Mouse (Mus musculus) left cerebral cortex, adult 18-20 months (tissue): ENCODE measurements around the gene Cox19. TPM values are rescaled to one million over a fixed set of nuclear protein-coding genes. Genes with fewer than 3 reads are reported as not detected.

ENCODE experiments used
- DNase-seq, 2 experiments: peaks; one replicate each; pipeline ENCODE4 v3.0.0; 2021 to 2022; ENCODE audit warnings: low spot score in 2 of 2, mixed read lengths in 1 of 2
- total RNA-seq, 2 experiments: library from RNA; stranded (reverse); gene quantifications; 2 replicates each; pipeline ENCODE4 v1.2.3; 2021

Gene Cox19
- total RNA-seq, 2 experiments from 2014 or later: 66.8 to 67.7 TPM

DNA sequence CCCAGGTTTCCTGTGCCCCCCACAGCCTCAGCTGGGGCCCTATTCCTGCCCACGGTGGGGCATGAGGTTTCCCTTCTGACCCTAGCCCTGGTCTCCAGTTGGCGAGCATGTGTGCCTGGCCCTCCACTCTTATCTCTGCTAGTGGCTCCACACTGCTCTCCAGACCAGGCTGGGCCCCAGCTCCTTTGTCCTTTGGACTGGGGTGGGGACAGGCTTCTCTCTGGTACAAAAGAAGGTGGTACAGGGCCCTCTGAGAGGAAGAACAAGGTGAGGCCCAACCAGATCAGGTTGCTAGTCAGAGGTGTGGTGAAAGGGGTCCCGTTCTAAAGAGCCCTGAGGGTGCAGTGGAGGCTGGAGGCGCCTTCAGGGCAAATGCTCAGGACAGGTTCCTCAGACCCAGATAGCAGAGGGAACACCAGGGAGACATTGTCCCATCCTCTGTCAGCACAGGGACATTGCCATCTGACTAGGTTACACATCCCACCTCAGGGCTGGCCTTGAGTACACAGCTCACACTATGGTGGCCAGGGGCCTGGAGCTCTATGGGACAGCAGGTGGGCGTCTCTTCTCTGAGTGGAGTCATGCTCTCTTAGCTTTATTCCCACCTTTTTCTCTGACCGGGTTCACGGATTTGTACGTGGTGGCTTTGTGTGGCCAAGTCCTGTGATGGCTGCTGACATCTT, 18.5 kb downstream of the Cox19 start:
- DNase-seq: no peak

DNA sequence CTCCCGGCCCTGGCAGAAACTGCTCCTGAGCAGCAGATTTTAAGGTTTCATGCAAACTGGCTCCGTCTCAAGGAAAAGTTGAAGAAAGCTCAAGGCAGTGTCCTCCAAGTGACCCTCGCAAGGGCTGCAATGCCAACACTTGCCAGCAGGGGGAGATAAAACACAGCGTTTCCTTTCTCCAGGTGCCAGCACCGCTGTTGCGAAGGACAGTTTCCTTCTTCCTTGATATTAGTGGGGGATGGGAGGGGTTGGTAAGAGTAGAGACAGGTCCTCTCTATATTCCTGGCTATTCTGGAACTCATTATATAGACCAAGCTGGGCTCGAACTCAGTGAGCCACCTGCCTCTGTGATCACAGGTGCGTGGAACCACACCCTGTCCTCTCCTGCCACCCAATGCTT, 19.5 kb downstream of the Cox19 start:
- DNase-seq: peak; percentile 76 to 85

DNA sequence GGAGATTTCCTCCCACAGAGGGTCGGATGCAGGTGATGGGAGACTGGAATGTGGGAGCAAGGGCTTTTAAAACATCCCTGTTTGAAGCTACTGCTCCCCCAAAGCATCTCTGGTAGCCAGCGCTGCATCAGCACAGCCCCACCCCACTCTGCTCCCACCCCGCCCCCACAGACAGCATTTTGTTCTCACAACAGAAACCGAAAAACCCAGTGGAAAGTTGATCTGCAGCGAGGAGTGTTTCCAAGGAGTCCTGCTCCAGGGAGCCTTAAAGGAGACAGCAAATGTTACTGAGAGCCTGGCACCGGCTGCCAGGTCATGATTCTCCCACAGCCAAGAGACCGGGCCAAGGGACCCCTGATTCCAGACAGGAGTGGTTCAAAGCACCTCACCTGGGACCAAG, 20.5 kb downstream of the Cox19 start:
- no peak for DNase-seq

DNA sequence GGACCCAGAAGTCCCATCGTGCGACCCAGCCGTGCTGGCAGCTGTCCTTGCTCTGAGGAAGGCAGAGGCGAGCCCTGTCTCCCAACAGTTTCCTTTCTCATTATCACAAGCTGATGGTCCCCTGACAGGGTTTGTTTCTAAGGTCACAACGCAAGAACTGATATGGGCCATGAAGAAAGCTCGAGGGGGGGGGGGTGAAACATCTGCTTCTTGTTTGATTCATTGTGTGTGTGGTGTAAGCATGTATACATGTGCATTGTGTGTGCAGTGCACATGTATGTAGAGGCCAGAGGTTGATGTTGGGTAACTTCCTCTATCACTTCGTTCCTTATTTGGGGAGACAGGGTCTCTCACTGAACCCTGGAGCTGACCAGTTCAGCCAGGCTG, 23.6 kb downstream of the Cox19 start:
- DNase-seq: no peak

DNA sequence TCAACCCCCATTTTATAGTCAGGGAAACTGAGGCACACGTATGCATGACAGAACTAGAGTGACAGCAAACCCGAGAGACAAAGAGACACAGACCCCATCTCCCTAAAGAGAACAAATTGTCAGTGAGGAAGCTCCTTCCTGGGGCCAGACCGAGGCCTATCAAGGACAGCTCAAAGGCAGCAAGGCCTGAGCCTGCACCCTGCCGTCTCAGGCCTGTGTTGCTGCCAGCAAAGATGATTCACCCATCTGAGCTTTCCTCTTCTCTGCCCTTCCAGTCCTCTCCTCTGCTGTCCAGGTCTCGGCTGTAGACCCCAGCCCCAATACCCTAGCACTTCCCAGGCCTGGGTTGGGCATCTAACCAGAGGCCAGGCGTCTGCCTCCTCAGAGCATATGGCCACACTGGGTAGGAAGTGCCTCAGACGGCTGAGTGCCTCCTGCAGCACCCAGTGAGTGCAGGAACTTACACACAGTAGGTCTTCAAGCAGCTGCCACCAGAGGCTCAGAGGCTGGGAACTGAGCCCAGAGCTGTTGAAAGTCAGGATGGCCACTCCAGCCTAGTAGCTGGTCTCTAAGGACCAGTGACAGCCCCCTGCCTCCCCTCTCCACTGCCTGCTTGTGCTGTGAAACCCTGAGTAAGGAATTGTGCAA, 24.1 kb downstream of the Cox19 start:
- DNase-seq: no peak

DNA sequence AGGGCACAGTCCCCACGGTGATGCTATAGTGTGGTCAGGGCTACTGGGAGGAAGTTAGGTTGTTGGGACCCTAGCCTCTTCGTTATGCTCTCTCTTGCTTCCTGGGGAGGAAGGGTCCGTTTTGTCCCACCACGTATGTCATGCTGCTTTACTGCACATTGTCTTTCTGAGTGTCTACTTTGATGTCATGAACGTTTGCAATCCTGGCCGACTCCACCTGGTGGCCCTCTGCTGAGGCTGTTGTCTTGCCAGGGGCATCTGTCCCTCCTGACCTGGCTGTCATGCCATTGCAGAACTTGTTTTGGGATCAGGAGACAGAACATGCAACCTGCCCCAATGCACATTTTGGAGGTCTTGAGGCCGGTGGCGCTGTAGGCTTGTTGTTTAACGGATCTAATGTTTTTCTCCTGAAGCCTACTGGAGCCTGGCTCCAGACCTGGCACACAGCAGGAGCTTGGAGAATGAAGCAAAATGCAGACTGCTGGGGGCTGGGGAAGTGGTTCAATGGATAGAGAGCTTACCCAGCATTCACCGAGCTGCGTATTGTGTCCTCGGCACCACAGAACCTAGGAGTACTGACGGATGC, 25.0 kb downstream of the Cox19 start:
- DNase-seq: no peak

DNA sequence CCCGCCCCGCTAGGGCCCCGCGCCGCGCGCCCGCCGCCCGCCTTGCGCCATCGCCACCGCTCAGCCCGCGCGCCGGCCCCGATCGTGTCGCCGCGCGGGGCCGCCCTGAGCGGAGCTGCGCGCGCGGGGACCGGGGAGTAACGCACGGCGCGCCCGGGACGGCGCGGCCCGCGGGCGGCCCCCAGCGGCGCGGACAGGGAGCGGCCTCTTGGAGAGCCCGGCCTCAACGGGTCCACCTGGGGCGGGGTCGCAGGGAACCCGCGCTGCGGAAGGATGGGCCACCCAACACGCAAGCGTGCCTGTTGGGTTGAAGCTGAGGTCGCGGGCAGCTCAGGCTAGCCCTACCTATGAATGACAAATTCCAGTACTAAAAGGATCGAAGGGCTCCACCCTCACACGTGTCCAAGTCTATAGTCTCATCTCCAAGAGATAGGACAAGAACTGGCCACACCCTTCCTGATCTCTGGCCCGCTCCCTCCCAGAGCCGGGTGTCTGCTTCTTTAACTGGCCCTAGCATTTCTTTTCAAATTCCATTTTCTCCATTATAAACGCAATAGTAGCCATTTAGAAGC, 25.7 kb downstream of the Cox19 start, which contains the start of gene Adap1:
Gene Adap1, minus strand, starts transcription at position 228 of the 572 bp plus-strand sequence.
- peak; percentile 61 to 78 for DNase-seq

DNA sequence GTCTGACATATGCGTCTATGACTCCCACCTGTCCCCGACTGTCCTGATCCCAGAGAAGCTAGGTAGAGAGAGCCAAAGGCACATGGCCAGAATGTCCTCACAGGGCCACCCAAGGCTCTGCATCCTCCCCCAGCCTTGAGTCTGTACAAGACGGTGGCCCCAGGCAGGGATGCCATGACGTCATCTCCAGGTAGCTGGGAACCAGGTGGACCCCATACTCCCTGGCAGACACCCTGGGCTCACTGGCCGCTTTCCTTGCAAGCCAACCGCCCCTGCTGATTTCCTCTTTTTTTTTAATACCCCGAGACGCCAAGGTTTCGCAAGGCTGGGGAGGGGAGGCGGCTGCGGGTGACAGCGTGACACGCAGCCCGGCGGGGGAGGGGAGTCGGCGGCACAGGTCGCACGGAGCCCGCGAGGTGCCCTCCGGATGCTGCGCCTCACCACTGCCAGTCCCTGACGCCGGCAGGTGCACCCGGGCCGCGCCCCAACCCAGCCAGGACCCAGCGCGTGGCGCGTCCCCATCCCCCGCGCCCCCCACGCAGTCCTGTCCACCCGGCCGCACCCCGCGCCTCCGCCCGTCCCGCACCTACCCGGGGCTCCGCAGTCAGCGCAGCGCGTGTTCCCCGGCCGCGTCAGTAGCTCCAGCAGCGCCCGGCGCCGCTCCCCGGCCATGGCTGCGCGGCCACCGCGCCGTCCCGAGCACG, 26.4 kb downstream of the Cox19 start:
- peak; percentile 47 to 56 for DNase-seq

DNA sequence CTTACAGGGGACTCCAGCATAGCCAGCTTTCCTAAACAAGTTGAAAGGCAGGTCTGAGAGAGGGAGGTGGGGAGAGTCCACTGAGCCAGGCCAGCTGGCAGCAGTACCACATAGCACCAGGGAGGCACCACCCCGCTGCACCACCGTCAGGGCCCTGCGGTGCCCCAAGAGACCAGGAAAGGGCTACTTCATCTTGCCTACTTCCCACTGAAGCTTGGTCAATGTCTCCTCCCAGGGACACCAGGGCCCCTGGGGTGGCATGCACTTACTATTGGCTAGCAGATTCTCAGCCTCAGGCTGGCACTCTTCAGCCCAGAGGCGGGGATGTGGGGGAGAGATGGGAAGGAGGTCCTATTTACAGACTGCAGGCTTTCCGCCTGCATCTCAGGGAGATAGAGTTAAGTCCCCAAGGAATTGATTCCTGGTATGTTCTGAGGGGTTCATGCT, 27.1 kb downstream of the Cox19 start:
- DNase-seq: peak; percentile 53 to 67

DNA sequence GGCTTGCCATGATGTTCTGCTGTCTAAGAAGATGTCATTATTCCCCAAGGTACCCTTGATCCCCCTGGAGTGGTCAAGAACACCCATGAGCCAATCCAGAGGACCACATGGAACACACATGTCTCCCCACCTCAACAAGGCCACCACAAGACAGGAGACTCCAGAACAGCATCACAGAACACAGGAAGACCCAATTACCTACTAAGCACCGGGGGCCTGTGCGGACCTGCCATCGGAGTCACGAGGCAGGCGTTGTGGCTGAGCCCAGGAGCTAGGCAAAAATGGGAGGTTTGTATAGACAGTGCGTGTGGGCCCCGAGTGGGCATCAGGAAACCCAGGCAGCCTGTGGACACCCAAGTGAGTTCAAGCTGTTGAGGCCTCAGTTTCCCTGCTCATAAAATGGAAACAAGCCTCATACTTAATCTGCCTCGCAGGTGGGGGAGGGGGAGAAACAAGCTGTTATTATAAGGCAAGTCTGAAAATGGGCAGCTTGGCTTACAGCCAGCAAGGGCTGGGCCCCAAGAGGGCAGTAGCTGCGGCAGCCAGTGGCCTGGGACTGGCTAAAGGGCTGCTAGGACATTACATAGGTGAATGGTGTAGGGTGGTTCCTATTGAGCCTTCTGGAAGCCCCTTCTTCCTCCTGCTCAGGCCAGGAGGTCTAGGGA, 27.8 kb downstream of the Cox19 start:
- no peak for DNase-seq

DNA sequence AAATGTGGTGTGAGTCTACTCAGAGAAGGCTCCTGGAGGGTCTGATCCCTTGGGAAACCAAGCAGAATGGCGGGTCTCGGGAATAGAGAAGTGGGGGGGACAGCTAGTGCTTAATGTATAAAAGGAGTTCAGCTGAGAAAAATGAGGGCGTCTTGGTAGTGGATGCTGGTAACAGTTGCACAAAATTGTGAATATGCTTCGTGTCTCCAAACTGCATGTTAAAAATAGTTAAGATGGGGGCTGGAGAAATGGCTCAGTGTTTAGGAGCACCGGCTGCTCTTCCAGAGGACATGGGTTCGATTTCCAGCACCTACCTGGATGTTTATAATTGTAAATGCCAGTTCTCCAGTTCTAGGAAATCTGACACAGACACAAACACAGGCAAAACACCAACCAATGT, 29.9 kb downstream of the Cox19 start:
- no peak for DNase-seq

DNA sequence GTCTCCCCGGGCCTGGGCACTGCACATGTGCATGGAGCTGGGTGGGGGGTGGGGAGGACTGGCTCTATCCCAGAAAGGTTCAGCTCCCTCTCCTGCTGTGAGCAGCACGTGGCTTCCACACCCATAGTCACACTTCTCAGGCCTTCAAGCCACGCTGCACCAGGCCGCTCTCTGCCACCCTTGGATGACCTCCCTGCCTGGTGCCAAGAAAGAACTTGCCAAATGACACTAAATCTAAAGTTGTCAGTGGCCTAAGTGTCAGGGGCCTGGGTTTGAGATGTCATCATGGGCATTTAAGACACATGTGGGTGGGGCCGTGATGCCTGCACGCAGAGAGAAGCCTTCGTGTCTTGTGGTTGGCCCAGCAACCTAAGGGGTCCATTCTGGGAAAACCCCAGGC, 30.8 kb downstream of the Cox19 start:
- no peak for DNase-seq

DNA sequence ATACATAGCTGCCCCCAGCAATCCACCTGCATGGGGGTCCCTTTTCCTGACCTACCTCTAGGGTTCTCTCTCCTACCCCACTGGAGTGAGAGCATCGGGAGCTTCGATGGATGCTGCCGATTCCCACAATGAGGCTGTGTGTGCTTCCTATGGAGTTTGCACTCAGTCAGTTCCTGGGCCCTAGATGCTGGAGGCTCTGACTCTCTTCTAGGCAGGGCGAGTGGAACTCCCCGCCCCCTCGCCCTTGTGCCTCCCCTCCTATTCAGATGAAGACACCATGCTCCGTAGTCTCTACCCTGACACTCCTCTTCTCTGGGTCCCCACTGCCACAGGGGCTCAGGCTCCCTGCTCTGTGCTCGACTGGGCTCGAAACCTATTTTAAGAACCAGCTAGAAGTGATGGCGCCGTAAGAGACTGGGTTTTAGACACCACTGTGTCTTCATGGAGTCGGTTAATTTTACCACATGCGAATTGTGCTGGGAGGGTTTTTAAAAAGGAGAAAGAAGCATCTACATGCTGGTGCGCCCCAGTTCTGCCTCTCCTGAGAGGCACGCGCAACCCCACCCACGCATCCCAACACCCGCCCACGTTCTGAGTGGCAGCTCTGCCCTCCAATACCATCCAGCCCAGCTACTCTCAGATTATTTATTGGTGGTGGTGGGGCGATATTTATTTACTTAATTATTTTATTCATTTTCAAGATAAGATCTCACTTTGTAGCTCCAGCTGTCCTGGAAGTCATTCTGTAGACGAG, 33.3 kb downstream of the Cox19 start:
- DNase-seq: peak; percentile 55 to 64

DNA sequence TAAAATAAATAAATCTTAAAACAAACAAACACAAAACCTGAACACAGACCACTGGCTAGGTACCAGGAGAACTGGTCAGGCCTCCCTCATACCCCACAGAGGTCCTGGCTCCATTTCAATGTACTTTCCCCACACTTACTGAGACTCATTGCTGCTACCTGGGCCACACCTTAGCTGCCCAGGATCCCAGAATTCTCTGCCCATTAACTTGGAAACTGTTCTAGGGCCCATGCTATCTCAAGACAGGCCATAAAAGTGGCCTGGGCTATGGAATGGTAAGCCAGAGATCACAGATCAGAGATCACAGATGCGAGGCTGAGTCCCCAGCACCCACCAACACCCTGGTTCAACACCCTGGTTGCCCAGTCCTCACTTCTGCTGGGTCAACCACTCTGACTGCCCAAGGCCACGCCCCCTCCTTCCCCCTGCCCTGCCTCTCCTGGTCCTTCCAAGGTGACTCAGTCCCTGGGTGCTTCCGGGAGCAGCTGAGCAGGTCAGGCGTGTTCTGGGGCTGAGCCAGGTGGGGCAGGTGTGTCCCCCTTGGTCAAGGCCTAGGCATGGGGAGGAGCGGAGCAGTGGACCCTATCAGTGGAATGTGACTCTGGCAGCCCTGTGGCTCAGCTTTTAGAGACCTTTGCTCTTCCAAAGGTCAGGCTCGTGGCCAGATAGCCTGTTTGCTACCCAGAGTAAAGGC, 34.1 kb downstream of the Cox19 start:
- DNase-seq: no peak

DNA sequence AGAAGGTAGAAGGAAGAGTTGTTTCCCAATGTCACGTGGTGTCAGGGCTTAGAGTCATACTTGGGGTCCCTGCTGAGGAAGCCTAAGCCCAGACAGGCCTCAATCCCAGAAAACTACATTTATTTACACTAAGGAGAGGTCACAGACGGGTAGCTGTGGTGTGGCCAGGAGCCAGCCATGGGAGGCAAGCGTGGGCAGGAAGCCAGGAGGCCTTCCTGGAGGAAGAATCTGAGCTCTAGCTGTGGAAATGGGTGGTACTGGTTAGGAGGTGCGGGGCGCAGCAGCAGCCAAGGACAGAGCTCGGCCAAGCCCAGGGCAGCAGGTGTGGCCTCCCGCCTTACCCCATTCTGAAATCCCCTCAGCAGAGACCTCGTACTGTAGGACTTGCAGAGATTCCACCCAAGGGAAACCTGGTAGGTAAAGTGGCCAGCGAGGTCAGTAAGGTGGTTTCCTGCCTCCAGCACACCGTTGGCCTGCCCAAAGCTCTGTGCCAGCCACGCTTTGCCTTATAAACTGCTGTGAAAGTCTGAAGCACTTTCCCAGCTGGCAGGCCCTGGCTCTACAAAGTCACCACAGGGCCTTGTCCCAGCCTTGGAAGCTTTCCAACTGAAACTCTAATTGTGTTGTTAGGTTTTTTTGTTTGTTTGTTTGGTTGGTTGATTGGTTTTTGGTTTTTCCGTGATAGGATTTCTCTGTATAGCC, 36.1 kb downstream of the Cox19 start:
- no peak for DNase-seq

DNA sequence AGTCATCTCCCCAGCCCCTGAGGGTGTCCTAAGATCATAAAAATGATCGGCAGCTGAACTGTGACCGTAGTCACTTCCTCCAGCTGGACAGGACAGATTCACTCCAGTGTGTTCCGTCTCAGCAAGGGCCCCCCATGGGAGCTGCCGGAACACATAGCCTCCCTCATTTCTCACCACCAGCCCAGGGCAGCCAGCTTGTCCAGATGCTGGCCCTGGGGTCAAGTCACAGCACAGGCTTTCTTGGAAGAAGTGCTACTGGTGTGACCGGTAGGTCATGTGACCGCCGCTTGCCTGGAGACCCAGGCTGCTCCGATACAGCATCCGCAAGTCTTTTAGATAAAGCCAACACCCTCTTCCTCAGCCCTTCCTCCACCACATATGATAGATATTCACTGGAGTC, 37.7 kb downstream of the Cox19 start:
- no peak for DNase-seq

DNA sequence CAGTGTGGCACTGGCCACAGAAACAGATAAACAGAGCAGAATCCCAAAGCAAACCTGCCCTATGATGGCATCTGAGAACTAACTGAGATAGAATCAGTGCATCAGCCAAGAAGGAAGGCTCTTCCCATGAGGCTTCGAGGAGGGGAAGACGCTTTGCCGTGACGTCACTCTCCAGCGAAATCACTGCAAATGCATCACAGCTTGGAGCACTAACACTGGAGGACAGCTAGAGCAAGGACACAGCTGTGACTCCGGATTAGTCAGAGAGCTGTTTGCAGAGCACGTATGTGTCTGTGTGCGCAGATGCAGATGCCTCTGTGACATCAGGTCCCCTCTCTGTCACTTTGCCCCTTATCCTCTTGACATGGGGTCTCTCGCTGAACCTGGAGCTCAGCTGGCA, 39.4 kb downstream of the Cox19 start:
- no peak for DNase-seq

DNA sequence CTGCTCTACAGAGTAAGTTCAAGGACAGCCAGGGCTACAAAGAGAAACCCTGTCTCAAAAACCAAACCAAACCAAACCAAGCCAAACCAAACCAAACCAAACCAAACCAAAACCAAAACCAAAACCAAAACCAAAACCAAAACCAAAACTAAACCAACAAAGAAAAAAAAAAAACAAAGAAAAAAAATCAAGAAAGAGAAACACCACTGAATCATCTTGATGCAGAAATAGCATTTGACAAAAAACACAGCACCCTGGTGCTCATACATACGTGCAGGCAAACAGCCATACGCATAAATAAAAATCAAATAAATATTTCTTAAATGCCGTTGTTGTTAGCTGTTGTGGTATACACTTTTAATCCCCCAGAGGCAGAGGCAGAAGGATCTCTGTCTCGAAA, 40.7 kb downstream of the Cox19 start:
- no peak for DNase-seq

DNA sequence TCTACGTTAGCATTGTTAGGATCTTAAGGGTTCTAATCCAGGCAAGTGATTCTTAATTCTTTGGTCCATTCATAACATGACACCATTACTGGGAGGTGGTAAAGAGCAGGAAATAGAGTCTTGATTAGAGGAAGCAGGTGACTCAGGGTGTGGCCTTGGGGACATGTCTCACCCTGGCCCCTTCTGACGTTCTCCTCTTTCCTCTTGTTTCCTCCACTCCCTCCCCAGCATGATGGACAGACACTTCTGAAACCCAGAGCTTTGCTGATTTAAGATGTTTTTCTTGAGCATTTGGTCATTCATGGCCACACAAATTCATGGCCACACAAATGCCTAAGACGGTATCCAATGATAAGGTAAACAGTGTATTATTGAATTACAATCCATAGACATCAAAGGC, 41.3 kb downstream of the Cox19 start:
- no peak for DNase-seq
